In genomic region chr11:57089527-57089926, GRCm38 (mm10) we compare ENCODE assay signal across 11 mouse cellular contexts.
A peak's percentile ranks its signal among the peaks of the same experiment; 100 is the strongest.
DNase-seq lines count a peak whose midpoint lies in the region; ATAC-seq and TF ChIP-seq lines count a peak whose summit lies in the region.
"Had no signal": no experiment of that assay in that cellular context is flagged by ENCODE, and none has a peak within 500 bp of the region (broad histone marks: within the 10 kb centered on the region; RNA-seq: fewer than 3 reads in every experiment).

No protein-coding gene starts in this region.

- no peak for TF ChIP-seq POLR2A in lung, adult 2 months (IDR thresholded peaks at IDR 0.05; ENCODE audit: borderline replicate concordance, extremely low read depth, low read depth, low read length)

- no peaks in the 10 kb centered on the region for H3K36me3 ChIP-seq in hindbrain, embryonic 11.5 days (ENCODE audit: control insufficient read depth, insufficient read depth, low read length)
- H3K36me3 ChIP-seq in hindbrain, embryonic 10.5 days, result no peaks in the 10 kb centered on the region

- DNase-seq in adrenal gland, adult (ENCODE audit: inconsistent age in 2 of 2, low spot score in 1 of 2), result peak; percentile 23 to 76
- no peak for DNase-seq in adrenal gland, postnatal 4 days (ENCODE audit: low spot score in 2 of 2)
- peak; percentile 21 for DNase-seq in hindbrain, embryonic 11.5 days (ENCODE audit: low spot score)
- no peak for DNase-seq in hindbrain, embryonic 10.5 days (ENCODE audit: low spot score)
- DNase-seq in Muller cell, postnatal 12 days (ENCODE audit: inconsistent ontology term), result peak; percentile 47
- peak; percentile 17 to 54 for DNase-seq in heart, postnatal 14 days
- DNase-seq in lung, adult 2 months, result no peak
- no peak for DNase-seq in kidney, adult 11 months
- DNase-seq: gastrocnemius, adult 2 months; kidney, postnatal 25 days; thymus, adult 18-20 months had no signal

- intact Hi-C loops in heart, postnatal 14 days (cut with DNase I), result no loop called here

- no peak overlapping the region for H3K9ac ChIP-seq in hindbrain, embryonic 11.5 days (ENCODE audit: low read depth, low read length)

- no peak overlapping the region for H3K4me3 ChIP-seq in hindbrain, embryonic 11.5 days (ENCODE audit: low read depth, low read length)
- H3K4me3 ChIP-seq in hindbrain, embryonic 10.5 days, result no peak overlapping the region
- H3K4me3 ChIP-seq in lung, adult 2 months (replicated peaks; ENCODE audit: extremely low read depth, low read depth, low read length), result no peak overlapping the region
- H3K4me3 ChIP-seq: gastrocnemius, adult 2 months had no signal

- no peak for TF ChIP-seq CTCF in lung, adult 2 months (IDR thresholded peaks at IDR 0.05; ENCODE audit: insufficient read depth, low read length)

- no peaks in the 10 kb centered on the region for H3K9me3 ChIP-seq in hindbrain, embryonic 11.5 days (ENCODE audit: control insufficient read depth, low read length)
- H3K9me3 ChIP-seq in hindbrain, embryonic 10.5 days, result peaks cover 3% of the 10 kb centered on the region; the same call in 1 of the 2 replicates

- H3K27ac ChIP-seq in hindbrain, embryonic 11.5 days (ENCODE audit: low read depth, low read length), result no peak overlapping the region
- H3K27ac ChIP-seq in hindbrain, embryonic 10.5 days, result no peak overlapping the region
- H3K27ac ChIP-seq: gastrocnemius, adult 2 months had no signal

- no peaks in the 10 kb centered on the region for H3K27me3 ChIP-seq in hindbrain, embryonic 11.5 days (ENCODE audit: control insufficient read depth, insufficient read depth, low read length)
- no peaks in the 10 kb centered on the region for H3K27me3 ChIP-seq in hindbrain, embryonic 10.5 days (ENCODE audit: insufficient read depth, poor library complexity, severe bottlenecking)

- no peak for ATAC-seq in hindbrain, embryonic 11.5 days (ENCODE audit: low FRiP score)

- WGBS in hindbrain, embryonic 11.5 days, result 55% methylated on average over 5 of the region's 5 CpGs
- 55% methylated on average over 5 of the region's 5 CpGs for WGBS in hindbrain, embryonic 10.5 days
- WGBS in lung, adult 2 months, result 72% methylated on average over 5 of the region's 5 CpGs

- no peak overlapping the region for H3K4me2 ChIP-seq in hindbrain, embryonic 11.5 days (replicated peaks; ENCODE audit: low read depth, low read length)

- 0 out of 2 replicates have a peak, but pooled peaks cover 2% of the 10 kb centered on the region for H3K4me1 ChIP-seq in hindbrain, embryonic 11.5 days (replicated peaks; ENCODE audit: control insufficient read depth, insufficient read depth, low read length)
- H3K4me1 ChIP-seq in hindbrain, embryonic 10.5 days (replicated peaks), result peaks cover 11% of the 10 kb centered on the region; the same call in 1 of the 2 replicates
- H3K4me1 ChIP-seq in lung, adult 2 months (ENCODE audit: control insufficient read depth, insufficient read depth, low read length), result no peaks in the 10 kb centered on the region

Comparison
In these comparisons a context has a peak if more than half of its experiments do, and no peak if none do; other contexts are left out.
1. DNase-seq: peak in adrenal gland, adult (2 of 2), hindbrain, embryonic 11.5 days (single experiment), Muller cell, postnatal 12 days (single experiment) and heart, postnatal 14 days (2 of 2); none in adrenal gland, postnatal 4 days (0 of 2), hindbrain, embryonic 10.5 days (single experiment), lung, adult 2 months (single experiment) and kidney, adult 11 months (single experiment).